Mouse (Mus musculus): ENCODE measurements at regions not wholly inside any gene's neighbourhood (a gene's known extent, or its start where the extent isn't known, plus 50 kb on each side); places are given as distances from the start of the nearest gene placed in this dataset.

DNA sequence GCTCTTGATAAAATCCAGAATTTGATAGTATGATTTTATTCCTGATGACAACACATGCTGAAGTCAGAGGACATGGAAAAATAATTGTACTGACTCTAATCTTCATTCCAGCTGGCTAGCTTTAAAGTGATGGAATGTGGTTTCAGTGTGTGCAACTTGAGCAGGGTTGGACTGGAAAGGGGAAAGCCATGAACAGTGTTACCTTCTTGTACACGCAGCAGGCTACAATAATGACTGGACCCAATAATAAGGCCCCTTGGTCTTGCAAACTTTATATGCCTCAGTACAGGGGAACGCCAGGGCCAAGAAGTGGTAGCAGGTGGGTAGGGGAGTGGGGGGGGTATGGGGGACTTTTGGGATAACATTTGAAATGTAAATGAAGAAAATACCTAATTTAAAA, 90.8 kb upstream of the B430305J03Rik start:
- H3K4me2 ChIP-seq: no peak overlapping the region
- 95% methylated on average over 2 of the region's 2 CpGs for WGBS
- H3K27ac ChIP-seq (replicated peaks): no peak overlapping the region
- no peaks in the 10 kb centered on the region for H3K27me3 ChIP-seq
- H3K4me1 ChIP-seq (replicated peaks): no peaks in the 10 kb centered on the region
- no peaks in the 10 kb centered on the region for H3K36me3 ChIP-seq
- ATAC-seq (ENCODE audit: low FRiP score, low read depth): no peak
- no peak overlapping the region for H3K9ac ChIP-seq
- H3K9me3 ChIP-seq: no peaks in the 10 kb centered on the region
- no peak overlapping the region for H3K4me3 ChIP-seq

DNA sequence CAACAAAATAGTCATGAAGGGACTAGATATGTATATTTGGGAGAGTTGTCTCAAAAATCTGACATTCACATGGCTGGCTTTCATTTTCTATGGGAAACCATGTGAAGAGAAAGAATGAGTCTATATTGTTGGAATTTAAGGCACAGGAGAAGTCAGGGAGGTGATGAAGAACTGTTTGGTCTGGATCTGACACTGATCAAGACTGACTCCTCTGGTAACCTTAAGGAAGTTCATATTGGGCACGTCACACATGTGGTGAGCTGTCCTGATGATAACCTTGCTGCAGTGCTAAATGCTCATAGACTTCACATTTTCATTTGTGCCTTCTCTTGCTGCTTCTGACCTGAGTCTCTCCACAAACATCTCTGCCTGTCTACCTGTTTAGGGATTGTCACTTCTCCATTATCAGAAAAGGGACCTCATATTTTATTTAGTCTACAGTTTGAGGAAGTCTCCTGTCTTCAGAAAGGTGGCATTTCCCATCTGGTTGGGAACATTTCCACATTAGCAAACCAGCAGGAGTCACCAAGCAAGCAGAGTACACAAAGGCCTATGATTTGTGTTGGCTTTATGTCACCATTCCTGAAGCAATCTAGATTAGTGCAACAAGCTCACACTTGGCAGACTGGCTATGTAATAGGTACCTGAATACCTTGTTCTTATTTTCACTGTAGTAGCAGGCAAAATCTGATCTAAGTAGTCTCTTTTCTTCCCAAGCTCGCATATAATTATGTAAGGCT, 76.4 kb upstream of the B430305J03Rik start:
- Histone ChIP-seq H3K9me3 (no peaks in the 10 kb centered on the region), H3K36me3 (no peaks in the 10 kb centered on the region), H3K27me3 (no peaks in the 10 kb centered on the region), H3K4me3 (no peak overlapping the region), H3K27ac (replicated peaks) (no peak overlapping the region), H3K4me1 (replicated peaks) (no peaks in the 10 kb centered on the region), H3K4me2 (no peak overlapping the region), H3K9ac (no peak overlapping the region)
- 87% methylated on average over 2 of the region's 2 CpGs for WGBS
- no peak for ATAC-seq (ENCODE audit: low FRiP score, low read depth)

DNA sequence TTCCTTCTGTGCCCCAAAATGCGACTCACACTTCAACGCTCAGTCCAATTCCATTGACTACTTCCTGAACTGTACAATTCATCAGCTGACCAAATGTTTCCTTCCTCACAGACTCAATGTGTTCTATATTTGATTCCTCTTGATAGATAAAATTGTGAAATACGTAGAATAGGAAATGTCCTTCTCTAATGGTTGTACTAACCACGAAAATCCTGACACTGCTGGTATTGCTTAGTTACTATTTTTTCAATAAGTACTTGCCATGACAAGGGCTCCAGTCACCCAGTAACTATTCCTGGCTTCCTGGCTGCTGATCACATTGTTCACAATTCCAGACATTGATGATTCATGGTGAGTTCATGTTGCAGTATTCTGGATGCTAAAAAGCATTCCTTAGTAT, 75.7 kb upstream of the B430305J03Rik start:
- WGBS: 87% methylated on average over 4 of the region's 4 CpGs
- Histone ChIP-seq H3K36me3 (no peaks in the 10 kb centered on the region), H3K4me2 (no peak overlapping the region), H3K27me3 (no peaks in the 10 kb centered on the region), H3K4me1 (replicated peaks) (no peaks in the 10 kb centered on the region), H3K9me3 (no peaks in the 10 kb centered on the region), H3K4me3 (no peak overlapping the region), H3K9ac (no peak overlapping the region), H3K27ac (replicated peaks) (no peak overlapping the region)
- no peak for ATAC-seq (ENCODE audit: low FRiP score, low read depth)

DNA sequence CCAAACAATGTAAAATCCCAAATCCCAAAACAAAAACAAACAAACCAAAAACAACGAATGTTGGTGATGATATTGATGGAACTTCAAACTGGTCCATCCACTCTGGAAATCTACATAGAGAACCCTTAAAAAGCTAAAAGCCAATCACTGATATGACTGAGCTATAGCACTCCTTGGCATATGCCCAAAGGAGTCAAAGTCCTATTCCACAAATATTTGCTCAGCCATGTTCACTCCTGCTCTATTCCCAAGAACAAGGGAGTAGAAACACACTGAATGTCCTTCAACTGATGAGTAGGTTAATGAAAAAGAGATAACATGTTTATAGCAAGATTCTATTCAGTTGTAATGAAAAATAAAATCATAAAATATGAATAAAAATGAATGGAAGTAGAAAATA, 63.0 kb upstream of the B430305J03Rik start:
- Histone ChIP-seq H3K27me3 (no peaks in the 10 kb centered on the region), H3K36me3 (no peaks in the 10 kb centered on the region), H3K9ac (no peak overlapping the region), H3K4me1 (replicated peaks) (no peaks in the 10 kb centered on the region), H3K4me2 (no peak overlapping the region), H3K27ac (replicated peaks) (no peak overlapping the region), H3K4me3 (no peak overlapping the region), H3K9me3 (no peaks in the 10 kb centered on the region)
- 71% methylated on average over 1 of the region's 1 CpGs for WGBS
- ATAC-seq (ENCODE audit: low FRiP score, low read depth): no peak

DNA sequence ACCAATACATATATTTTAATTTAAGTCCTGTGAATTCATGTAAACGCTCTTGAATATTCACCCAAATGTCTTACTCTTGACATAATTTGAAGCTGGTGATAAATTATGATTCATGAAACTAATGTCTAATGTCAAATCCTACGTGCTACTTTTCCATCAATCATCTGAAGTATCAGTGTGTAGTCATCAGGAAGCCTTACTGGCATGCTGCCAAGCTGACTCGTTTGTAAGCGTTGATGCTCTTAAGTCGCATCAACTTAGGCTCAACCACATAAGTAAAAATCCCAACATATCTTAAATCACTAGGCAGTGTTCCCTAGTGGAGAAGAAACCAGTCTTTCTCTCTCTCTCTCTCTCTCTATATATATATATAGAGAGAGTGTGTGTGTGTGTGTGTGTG, 58.2 kb upstream of the B430305J03Rik start:
- Histone ChIP-seq H3K9me3 (no peaks in the 10 kb centered on the region), H3K27me3 (no peaks in the 10 kb centered on the region), H3K36me3 (no peaks in the 10 kb centered on the region), H3K4me2 (no peak overlapping the region), H3K27ac (replicated peaks) (no peak overlapping the region), H3K4me3 (no peak overlapping the region), H3K4me1 (replicated peaks) (no peaks in the 10 kb centered on the region), H3K9ac (no peak overlapping the region)
- 68% methylated on average over 5 of the region's 5 CpGs for WGBS
- no peak for ATAC-seq (ENCODE audit: low FRiP score, low read depth)

DNA sequence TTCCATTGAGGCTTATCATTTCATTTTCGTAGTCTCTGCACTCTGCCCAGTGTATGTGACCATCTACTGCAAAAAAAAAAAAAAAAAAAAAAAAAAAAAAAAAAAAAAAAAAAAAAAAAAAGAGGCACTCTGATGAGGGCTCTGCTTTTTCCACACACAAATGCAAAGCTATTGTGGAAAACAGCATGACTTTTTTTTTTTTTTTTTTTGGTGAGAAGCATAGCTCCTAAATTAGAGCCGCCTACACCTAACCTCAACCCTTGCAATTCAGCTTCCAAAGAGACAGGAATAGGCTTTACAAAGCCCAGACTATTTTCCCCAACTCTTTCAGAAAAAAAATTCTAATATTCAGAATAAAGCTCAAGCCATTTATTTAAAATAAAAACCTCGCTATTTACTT, 54.0 kb upstream of the B430305J03Rik start:
- no peak overlapping the region for H3K9ac ChIP-seq
- no peak for ATAC-seq (ENCODE audit: low FRiP score, low read depth)
- 74% methylated on average over 3 of the region's 3 CpGs for WGBS
- H3K4me1 ChIP-seq (replicated peaks): no peaks in the 10 kb centered on the region
- no peak overlapping the region for H3K4me2 ChIP-seq
- no peaks in the 10 kb centered on the region for H3K9me3 ChIP-seq
- no peak overlapping the region for H3K4me3 ChIP-seq
- no peaks in the 10 kb centered on the region for H3K27me3 ChIP-seq
- no peak overlapping the region for H3K27ac ChIP-seq (replicated peaks)
- H3K36me3 ChIP-seq: no peaks in the 10 kb centered on the region

DNA sequence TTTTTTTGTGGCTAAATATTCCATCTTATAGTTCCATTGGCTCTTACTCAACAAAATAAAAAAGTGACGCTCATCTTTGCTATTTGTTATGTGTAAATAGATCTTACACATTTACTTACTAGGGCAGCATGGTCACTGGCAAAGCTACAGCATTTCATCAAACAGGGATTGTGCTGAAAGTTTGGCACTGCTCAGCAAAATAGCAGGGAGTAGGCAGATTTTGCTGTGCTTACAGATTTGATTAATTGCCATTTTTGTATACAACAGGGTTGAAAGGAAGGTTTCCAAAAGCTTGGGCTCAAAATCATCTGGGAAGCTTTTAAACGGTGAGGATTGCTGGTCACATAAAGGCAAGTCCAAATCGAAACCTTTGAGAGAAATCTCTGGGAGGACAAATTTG, 52.3 kb upstream of the B430305J03Rik start:
- Histone ChIP-seq H3K9ac (no peak overlapping the region), H3K4me1 (replicated peaks) (no peaks in the 10 kb centered on the region), H3K9me3 (no peaks in the 10 kb centered on the region), H3K4me3 (no peak overlapping the region), H3K27ac (replicated peaks) (no peak overlapping the region), H3K4me2 (no peak overlapping the region), H3K27me3 (no peaks in the 10 kb centered on the region), H3K36me3 (no peaks in the 10 kb centered on the region)
- WGBS: 64% methylated on average over 3 of the region's 3 CpGs
- ATAC-seq (ENCODE audit: low FRiP score, low read depth): no peak

Data from hindbrain, embryonic 15.5 days (tissue).